Comparison of ENCODE assay signal across 8 mouse cellular contexts in genomic region chr9:67631741-67632243, GRCm38 (mm10).
DNase-seq lines count a peak whose midpoint lies in the region; ATAC-seq and TF ChIP-seq lines count a peak whose summit lies in the region.

No protein-coding gene starts in this region.

- no peak for DNase-seq in left cerebral cortex, adult 2 months (ENCODE audit: extremely low spot score in 1 of 2, low spot score in 2 of 2)
- no peak for DNase-seq in left cerebral cortex, postnatal 14 days (ENCODE audit: low spot score in 2 of 2)
- no peak for DNase-seq in limb, embryonic 10.5 days (ENCODE audit: low spot score)
- DNase-seq in layer of hippocampus, adult 8-10 months (ENCODE audit: low spot score in 2 of 2): no peak
- no peak for DNase-seq in right cerebral cortex, postnatal 4 days

- TF ChIP-seq POLR2A in embryonic fibroblast, embryonic 13.5 days (IDR thresholded peaks at IDR 0.05; ENCODE audit: low read depth, low read length): no peak
- TF ChIP-seq POLR2A in olfactory bulb, adult 2 months (IDR thresholded peaks at IDR 0.05; ENCODE audit: insufficient read depth, low read depth, low read length): no peak

- no peaks in the 10 kb centered on the region for H3K9me3 ChIP-seq in limb, embryonic 10.5 days (replicated peaks)

- H3K27ac ChIP-seq in left cerebral cortex, adult 2 months: no peak overlapping the region
- H3K27ac ChIP-seq in embryonic fibroblast, embryonic 13.5 days (ENCODE audit: insufficient read depth, low read length): no peak overlapping the region
- no peak overlapping the region for H3K27ac ChIP-seq in limb, embryonic 10.5 days
- no peak overlapping the region for H3K27ac ChIP-seq in olfactory bulb, adult 2 months (ENCODE audit: insufficient read depth, low read depth, low read length)

- intact Hi-C loops in left cerebral cortex, adult 2 months (cut with DNase I): loop anchor here (2.0 to 5.0 kb wide), 2 partner anchors 317 to 584 kb away; partner anchors contain the start of gene Tpm1
- intact Hi-C loops in left cerebral cortex, postnatal 14 days (cut with DNase I): loop anchor here (5.0 kb wide), 1 partner anchor 314 kb away; no protein-coding TSS in a partner anchor

- H3K27me3 ChIP-seq in limb, embryonic 10.5 days (ENCODE audit: low read depth, poor library complexity, severe bottlenecking): no peaks in the 10 kb centered on the region

- H3K4me3 ChIP-seq in left cerebral cortex, adult 2 months: peak overlapping the region; percentile 84
- H3K4me3 ChIP-seq in embryonic fibroblast, embryonic 13.5 days (ENCODE audit: insufficient read depth, low read length): peak overlapping the region; percentile 89
- peak overlapping the region; percentile 69 for H3K4me3 ChIP-seq in limb, embryonic 10.5 days
- peak overlapping the region; percentile 94 for H3K4me3 ChIP-seq in olfactory bulb, adult 2 months (ENCODE audit: insufficient read depth, low read depth, low read length)

- no peak for TF ChIP-seq CTCF in left cerebral cortex, adult 2 months (IDR thresholded peaks at IDR 0.05)
- TF ChIP-seq CTCF in embryonic fibroblast, embryonic 13.5 days (IDR thresholded peaks at IDR 0.05; ENCODE audit: borderline replicate concordance, insufficient read depth, low read length): no peak
- no peak for TF ChIP-seq CTCF in olfactory bulb, adult 2 months (IDR thresholded peaks at IDR 0.05; ENCODE audit: insufficient read depth, low read depth, low read length)

- ATAC-seq in erythroid progenitor cell, adult 5-6 weeks (replicated peaks; ENCODE audit: low FRiP score, poor library complexity, severe bottlenecking): no peak

- peaks cover 11% of the 10 kb centered on the region for H3K4me1 ChIP-seq in embryonic fibroblast, embryonic 13.5 days (ENCODE audit: control insufficient read depth, insufficient read depth, low read length)
- peaks cover 48% of the 10 kb centered on the region for H3K4me1 ChIP-seq in limb, embryonic 10.5 days
- H3K4me1 ChIP-seq in olfactory bulb, adult 2 months (ENCODE audit: control insufficient read depth, insufficient read depth, low read length): peaks cover 12% of the 10 kb centered on the region

- WGBS in limb, embryonic 10.5 days: 1% methylated on average over 6 of the region's 6 CpGs
- 10% methylated on average over 6 of the region's 6 CpGs for WGBS in olfactory bulb, adult 2 months

- no peaks in the 10 kb centered on the region for H3K36me3 ChIP-seq in limb, embryonic 10.5 days
